Mouse (Mus musculus) liver, embryonic 11.5 days (tissue): ENCODE measurements around the gene Atp2a1. TPM values are rescaled to one million over a fixed set of nuclear protein-coding genes. Genes with fewer than 3 reads are reported as not detected.

ENCODE experiments used
- ATAC-seq: fragments of 200-750 bp; cut with Nextera tagmentation; replicated peaks from 2 replicates; pipeline ENCODE4 v1.8.0; 2017; ENCODE audit warnings: moderate number of reproducible peaks, mild to moderate bottlenecking, moderate TSS enrichment, moderate library complexity; ENCODE audit not compliant: low FRiP score
- DNase-seq: peaks from one replicate; pipeline ENCODE4 v3.0.0-alpha.2; 2017; ENCODE audit warnings: low spot score
- H3K27ac ChIP-seq: fragments of 300-500 bp; sonication (generic); 2 replicates; pipeline ENCODE4 v1.5.1; 2014; ENCODE audit warnings: mild to moderate bottlenecking, low read depth, low read length, control low read depth
- H3K27me3 ChIP-seq: fragments of 300-500 bp; sonication (generic); replicated peaks from 2 replicates; pipeline ENCODE4 v1.6.1; 2014; ENCODE audit warnings: low read length, mixed read lengths; ENCODE audit not compliant: control insufficient read depth, insufficient read depth
- H3K36me3 ChIP-seq: fragments of 300-500 bp; sonication (generic); 2 replicates; pipeline ENCODE4 v1.6.1; 2014; ENCODE audit warnings: mild to moderate bottlenecking, low read length, moderate library complexity, mixed read lengths; ENCODE audit not compliant: control insufficient read depth, insufficient read depth
- H3K4me1 ChIP-seq: fragments of 300-500 bp; sonication (generic); replicated peaks from 2 replicates; pipeline ENCODE4 v1.6.1; 2014; ENCODE audit warnings: low read length, mixed read lengths; ENCODE audit not compliant: control insufficient read depth, insufficient read depth
- H3K4me2 ChIP-seq: fragments of 300-500 bp; sonication (generic); 2 replicates; pipeline ENCODE4 v1.6.1; 2014; ENCODE audit warnings: mild to moderate bottlenecking, control low read depth, moderate library complexity
- H3K4me3 ChIP-seq: fragments of 300-500 bp; sonication (generic); 2 replicates; pipeline ENCODE4 v1.5.1; 2014; ENCODE audit warnings: low read depth, low read length, control low read depth
- H3K9ac ChIP-seq: fragments of 300-500 bp; sonication (generic); 2 replicates; pipeline ENCODE4 v1.6.1; 2014; ENCODE audit warnings: low read depth, low read length, control low read depth
- H3K9me3 ChIP-seq: fragments of 300-500 bp; sonication (generic); 2 replicates; pipeline ENCODE4 v1.6.1; 2016; ENCODE audit warnings: low read length, inconsistent platforms, mixed read lengths; ENCODE audit not compliant: control insufficient read depth
- WGBS: fragments of 180-500 bp; shearing (Covaris S2); extraction: QIAGEN DNeasy Blood & Tissue Kit; methylation state at CpG from one replicate; pipeline ENCODE4 v1.1.7; 2014; 5-methylcytosine and 5-hydroxymethylcytosine counted together
- polyA plus RNA-seq: library from polyadenylated mRNA; unstranded; fragments of >200 nt; fragmentation: Nextera tagmentation; extraction: Ambion mirVana; gene quantifications from 2 replicates; pipeline ENCODE4 v1.2.1, GENCODE M21; 2014

Atp2a1 gene
- polyA plus RNA-seq, 1 experiment from 2014 or later: 1.3 TPM

- ATAC-seq (no peak), DNase-seq (no peak)
- Histone ChIP-seq H3K4me2 (no peak overlapping the region), H3K9ac (no peak overlapping the region), H3K9me3 (no peaks in the 10 kb centered on the region), H3K4me3 (no peak overlapping the region), H3K27me3 (no peaks in the 10 kb centered on the region), H3K36me3 (peaks cover 41% of the 10 kb centered on the region), H3K27ac (no peak overlapping the region), H3K4me1 (peaks cover 39% of the 10 kb centered on the region)
- 77% methylated on average over 5 of the region's 5 CpGs for WGBS
Observed at GRCm38 (mm10) chr7:126471361-126471760, 8.5 kb upstream of the Atp2a1 start.

- DNase-seq (no peak), ATAC-seq (no peak)
- H3K9me3 ChIP-seq: no peaks in the 10 kb centered on the region
- peaks cover 40% of the 10 kb centered on the region for H3K4me1 ChIP-seq
- H3K27me3 ChIP-seq: no peaks in the 10 kb centered on the region
- no peak overlapping the region for H3K9ac ChIP-seq
- no peak overlapping the region for H3K4me2 ChIP-seq
- H3K36me3 ChIP-seq: peaks cover 41% of the 10 kb centered on the region
- 41% methylated on average over 6 of the region's 6 CpGs for WGBS
- H3K4me3 ChIP-seq: no peak overlapping the region
- H3K27ac ChIP-seq: no peak overlapping the region
Observed at GRCm38 (mm10) chr7:126470077-126470476, 7.2 kb upstream of the Atp2a1 start.

- no peak overlapping the region for H3K4me3 ChIP-seq
- no peak overlapping the region for H3K27ac ChIP-seq
- H3K9ac ChIP-seq: no peak overlapping the region
- 90% methylated on average over 18 of the region's 18 CpGs for WGBS
- H3K4me2 ChIP-seq: no peak overlapping the region
- H3K4me1 ChIP-seq: peaks cover 34% of the 10 kb centered on the region
- no peak for DNase-seq
- H3K36me3 ChIP-seq: peaks cover 41% of the 10 kb centered on the region
- no peaks in the 10 kb centered on the region for H3K9me3 ChIP-seq
- no peaks in the 10 kb centered on the region for H3K27me3 ChIP-seq
- no peak for ATAC-seq
Observed at GRCm38 (mm10) chr7:126467834-126468627, 5.1 kb upstream of the Atp2a1 start.

- H3K36me3 ChIP-seq: peaks cover 38% of the 10 kb centered on the region
- no peak; the same call in 1 of the 2 replicates for ATAC-seq
- WGBS: 62% methylated on average over 5 of the region's 5 CpGs
- no peak overlapping the region for H3K9ac ChIP-seq
- H3K4me1 ChIP-seq: peaks cover 27% of the 10 kb centered on the region
- no peak overlapping the region for H3K27ac ChIP-seq
- no peaks in the 10 kb centered on the region for H3K27me3 ChIP-seq
- H3K9me3 ChIP-seq: no peaks in the 10 kb centered on the region
- no peak overlapping the region for H3K4me3 ChIP-seq
- H3K4me2 ChIP-seq: no peak overlapping the region
- no peak for DNase-seq
Observed at GRCm38 (mm10) chr7:126467271-126467670, 4.4 kb upstream of the Atp2a1 start.

- ATAC-seq (no peak), DNase-seq (no peak)
- peaks cover 32% of the 10 kb centered on the region for H3K36me3 ChIP-seq
- H3K27me3 ChIP-seq: no peaks in the 10 kb centered on the region
- H3K9ac ChIP-seq: no peak overlapping the region
- no peak overlapping the region for H3K4me3 ChIP-seq
- no peak overlapping the region for H3K27ac ChIP-seq
- no peaks in the 10 kb centered on the region for H3K9me3 ChIP-seq
- no peak overlapping the region for H3K4me2 ChIP-seq
- peaks cover 22% of the 10 kb centered on the region for H3K4me1 ChIP-seq
- WGBS: 84% methylated on average over 5 of the region's 5 CpGs
Observed at GRCm38 (mm10) chr7:126466707-126467106, 3.8 kb upstream of the Atp2a1 start.

GRCm38 (mm10) chr7:126466116-126466515 lies 3.2 kb upstream of the Atp2a1 start:
- Histone ChIP-seq H3K27ac (no peak overlapping the region), H3K4me2 (no peak overlapping the region), H3K4me1 (peaks cover 17% of the 10 kb centered on the region), H3K27me3 (no peaks in the 10 kb centered on the region), H3K9ac (no peak overlapping the region), H3K9me3 (no peaks in the 10 kb centered on the region), H3K4me3 (no peak overlapping the region), H3K36me3 (peaks cover 27% of the 10 kb centered on the region)
- ATAC-seq (no peak), DNase-seq (no peak)
- 69% methylated on average over 9 of the region's 9 CpGs for WGBS

GRCm38 (mm10) chr7:126465246-126466030 lies 2.5 kb upstream of the Atp2a1 start:
- ATAC-seq (no peak), DNase-seq (no peak)
- no peak overlapping the region for H3K4me3 ChIP-seq
- peaks cover 22% of the 10 kb centered on the region for H3K36me3 ChIP-seq
- no peak overlapping the region for H3K27ac ChIP-seq
- 26% methylated on average over 7 of the region's 7 CpGs for WGBS
- H3K9me3 ChIP-seq: no peaks in the 10 kb centered on the region
- H3K4me2 ChIP-seq: no peak overlapping the region
- H3K4me1 ChIP-seq: peaks cover 13% of the 10 kb centered on the region
- no peaks in the 10 kb centered on the region for H3K27me3 ChIP-seq
- no peak overlapping the region for H3K9ac ChIP-seq

- Histone ChIP-seq H3K4me2 (no peak overlapping the region), H3K27ac (no peak overlapping the region), H3K27me3 (no peaks in the 10 kb centered on the region), H3K9ac (no peak overlapping the region), H3K9me3 (no peaks in the 10 kb centered on the region), H3K4me1 (peaks cover 13% of the 10 kb centered on the region), H3K36me3 (peaks cover 22% of the 10 kb centered on the region), H3K4me3 (no peak overlapping the region)
- no peak for ATAC-seq
- WGBS: 55% methylated on average over 5 of the region's 5 CpGs
- no peak for DNase-seq
Observed at GRCm38 (mm10) chr7:126464836-126465235, 1.9 kb upstream of the Atp2a1 start.
